Mouse (Mus musculus) midbrain, postnatal 0 days (tissue): ENCODE results near the gene Slc30a2. TPM values are rescaled to one million over a fixed set of nuclear protein-coding genes. Genes with fewer than 3 reads are reported as not detected.

Experiments used
- ATAC-seq: fragments of 200-750 bp; cut with Nextera tagmentation; 2 replicates; pipeline ENCODE4 v1.8.0; 2017; ENCODE audit warnings: moderate number of reproducible peaks, mild to moderate bottlenecking, moderate TSS enrichment, moderate library complexity; ENCODE audit not compliant: low FRiP score
- DNase-seq: peaks from one replicate; pipeline ENCODE4 v3.0.0-alpha.2; 2015; ENCODE audit warnings: low spot score
- H3K27ac ChIP-seq: fragments of 300-500 bp; sonication (generic); 2 replicates; pipeline ENCODE4 v1.5.1; 2014; ENCODE audit warnings: low read depth, mild to moderate bottlenecking, low read length, mixed read lengths
- H3K27me3 ChIP-seq: fragments of 300-500 bp; sonication (generic); 2 replicates; pipeline ENCODE4 v1.6.1; 2014; ENCODE audit warnings: low read length, control low read depth, mixed read lengths; ENCODE audit not compliant: insufficient read depth
- H3K36me3 ChIP-seq: fragments of 300-500 bp; sonication (generic); 2 replicates; pipeline ENCODE4 v1.6.1; 2014; ENCODE audit warnings: low read length, control low read depth, mixed read lengths; ENCODE audit not compliant: insufficient read depth
- H3K4me1 ChIP-seq: fragments of 300-500 bp; sonication (generic); 2 replicates; pipeline ENCODE4 v1.6.1; 2014; ENCODE audit warnings: mild to moderate bottlenecking, control low read depth, antibody characterized with exemption, low read length, mixed read lengths; ENCODE audit not compliant: insufficient read depth
- H3K4me2 ChIP-seq: fragments of 300-500 bp; sonication (generic); 2 replicates; pipeline ENCODE4 v1.6.1; 2014; ENCODE audit warnings: low read depth, mild to moderate bottlenecking, low read length, mixed read lengths; ENCODE audit not compliant: poor library complexity, severe bottlenecking
- H3K4me3 ChIP-seq: fragments of 300-500 bp; sonication (generic); 2 replicates; pipeline ENCODE4 v1.5.1; 2014; ENCODE audit warnings: low read depth, mild to moderate bottlenecking, low read length, moderate library complexity
- H3K9ac ChIP-seq: fragments of 300-500 bp; sonication (generic); replicated peaks from 2 replicates; pipeline ENCODE4 v1.6.1; 2014; ENCODE audit warnings: mild to moderate bottlenecking, low read length, moderate library complexity, mixed read lengths; ENCODE audit not compliant: poor library complexity, severe bottlenecking
- H3K9me3 ChIP-seq: fragments of 300-500 bp; sonication (generic); 2 replicates; pipeline ENCODE4 v1.6.1; 2016; ENCODE audit warnings: low read length, control low read depth
- CTCF ChIP-seq: IDR thresholded peaks from 2 replicates; pipeline ENCODE4 v1.5.1; 2016; ENCODE audit warnings: antibody characterized with exemption, mild to moderate bottlenecking
- WGBS: fragments of 180-500 bp; shearing (Covaris S2); extraction: QIAGEN DNeasy Blood & Tissue Kit; methylation state at CpG from one replicate; pipeline ENCODE4 v1.1.7; 2014; 5-methylcytosine and 5-hydroxymethylcytosine counted together
- polyA plus RNA-seq: library from polyadenylated mRNA; unstranded; fragments of >200 nt; fragmentation: Nextera tagmentation; extraction: Ambion mirVana; gene quantifications from 2 replicates; pipeline ENCODE4 v1.2.1, GENCODE M21; 2015
- total RNA-seq: library from RNA; depleted of rRNA; stranded (reverse); fragments of >200 nt; gene quantifications from 2 replicates; pipeline ENCODE4 v1.2.3, GENCODE M21; 2014

The Slc30a2 gene
- total and polyA plus RNA-seq, 2 experiments from 2014 or later: 0.17 TPM; not detected in 1

DNA sequence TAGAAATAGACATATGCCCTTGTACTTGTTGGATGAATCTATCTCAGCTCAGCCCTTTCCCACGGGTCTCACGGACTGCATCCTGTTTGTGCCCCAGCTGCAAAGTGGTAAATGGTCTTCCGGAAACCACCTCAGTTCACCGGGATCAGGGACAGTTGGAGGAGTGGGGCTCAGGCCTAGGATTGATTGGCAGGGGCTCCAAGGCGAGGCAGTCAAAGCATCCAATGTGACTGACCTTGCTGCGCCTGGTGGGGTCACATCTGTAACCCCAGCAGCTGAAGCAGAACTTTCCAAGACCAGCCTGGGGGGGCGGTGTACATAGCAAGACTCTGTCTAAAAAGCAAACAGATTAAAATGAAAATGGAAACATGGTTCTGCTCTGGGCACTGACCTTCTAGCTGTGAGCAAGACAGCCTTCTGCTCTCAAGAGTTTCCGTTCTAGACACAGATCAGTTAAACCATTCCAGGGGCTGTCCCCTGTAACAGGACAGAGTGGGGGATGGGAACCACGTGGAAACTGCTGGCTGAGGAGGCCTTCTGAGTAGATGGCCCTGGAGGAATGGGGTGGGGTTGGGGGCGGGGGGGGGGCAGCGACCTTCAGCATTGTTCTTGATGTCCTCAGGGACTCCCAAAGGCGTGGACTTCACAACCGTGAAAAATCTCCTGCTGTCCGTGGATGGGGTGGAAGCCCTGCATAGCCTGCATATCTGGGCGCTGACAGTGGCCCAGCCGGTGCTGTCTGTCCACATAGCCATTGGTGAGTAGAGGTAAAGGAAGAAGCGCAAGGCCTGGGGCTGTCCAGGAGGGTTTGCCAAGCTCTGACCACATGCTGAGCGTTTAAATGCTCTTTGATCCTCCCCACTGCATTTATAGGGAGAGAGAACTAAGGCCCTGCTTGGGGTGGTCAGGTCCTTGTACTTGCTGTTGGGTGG lies 8.6 kb downstream of the Slc30a2 start:
- H3K4me3 ChIP-seq: no peak overlapping the region
- no peak overlapping the region for H3K4me2 ChIP-seq
- H3K27ac ChIP-seq: no peak overlapping the region
- no peak for ATAC-seq
- H3K36me3 ChIP-seq: no peaks in the 10 kb centered on the region
- TF ChIP-seq CTCF: no peak
- no peaks in the 10 kb centered on the region for H3K27me3 ChIP-seq
- H3K9ac ChIP-seq: no peak overlapping the region
- H3K9me3 ChIP-seq: no peaks in the 10 kb centered on the region
- DNase-seq: no peak
- whole genome bisulfite sequencing: 47% methylated on average over 18 of the region's 18 CpGs
- no peaks in the 10 kb centered on the region for H3K4me1 ChIP-seq

DNA sequence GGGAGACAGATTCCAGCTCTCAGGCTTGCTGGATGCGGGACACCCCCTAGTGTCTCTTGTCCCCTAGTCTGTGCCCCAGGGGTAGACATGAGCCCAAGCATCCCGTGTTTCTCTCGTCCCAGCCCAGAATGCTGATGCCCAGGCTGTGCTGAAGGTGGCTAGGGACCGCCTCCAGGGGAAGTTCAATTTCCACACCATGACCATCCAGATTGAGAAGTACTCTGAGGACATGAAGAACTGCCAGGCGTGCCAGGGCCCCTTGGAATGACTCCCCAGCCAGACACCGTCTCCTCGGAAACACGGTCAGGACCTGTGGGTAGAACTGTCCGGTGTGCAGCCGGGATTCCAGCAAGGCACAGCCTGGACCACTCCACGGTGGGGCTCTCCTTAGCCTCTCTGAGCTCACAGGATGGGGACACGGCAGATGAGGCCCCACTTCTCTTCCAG lies 9.3 kb downstream of the Slc30a2 start:
- no peak for ATAC-seq
- H3K4me3 ChIP-seq: no peak overlapping the region
- H3K4me2 ChIP-seq: no peak overlapping the region
- no peaks in the 10 kb centered on the region for H3K27me3 ChIP-seq
- no peak overlapping the region for H3K9ac ChIP-seq
- H3K9me3 ChIP-seq: no peaks in the 10 kb centered on the region
- WGBS: 60% methylated on average over 12 of the region's 12 CpGs
- no peaks in the 10 kb centered on the region for H3K4me1 ChIP-seq
- no peak for TF ChIP-seq CTCF
- DNase-seq: no peak
- no peaks in the 10 kb centered on the region for H3K36me3 ChIP-seq
- no peak overlapping the region for H3K27ac ChIP-seq

- H3K4me1 ChIP-seq: no peaks in the 10 kb centered on the region
- no peaks in the 10 kb centered on the region for H3K36me3 ChIP-seq
- H3K9ac ChIP-seq: no peak overlapping the region
- no peak overlapping the region for H3K4me3 ChIP-seq
- TF ChIP-seq CTCF: no peak
- no peak overlapping the region for H3K4me2 ChIP-seq
- DNase-seq (no peak), ATAC-seq (no peak)
- no peaks in the 10 kb centered on the region for H3K9me3 ChIP-seq
- H3K27ac ChIP-seq: no peak overlapping the region
- 86% methylated on average over 7 of the region's 7 CpGs for WGBS
- no peaks in the 10 kb centered on the region for H3K27me3 ChIP-seq
These were observed 9.9 kb downstream of the Slc30a2 start for GRCm38 (mm10) chr4:134352929-134353328.

GRCm38 (mm10) chr4:134353527-134354409 lies 10.8 kb downstream of the Slc30a2 start:
- Histone ChIP-seq H3K36me3 (no peaks in the 10 kb centered on the region), H3K9me3 (no peaks in the 10 kb centered on the region), H3K27me3 (no peaks in the 10 kb centered on the region), H3K4me1 (no peaks in the 10 kb centered on the region), H3K9ac (no peak overlapping the region), H3K27ac (no peak overlapping the region), H3K4me3 (no peak overlapping the region), H3K4me2 (no peak overlapping the region)
- WGBS: 62% methylated on average over 5 of the region's 5 CpGs
- DNase-seq: no peak
- no peak for TF ChIP-seq CTCF
- ATAC-seq: no peak

GRCm38 (mm10) chr4:134355841-134356452 lies 13.0 kb downstream of the Slc30a2 start:
- Histone ChIP-seq H3K9me3 (no peaks in the 10 kb centered on the region), H3K36me3 (no peaks in the 10 kb centered on the region), H3K4me1 (no peaks in the 10 kb centered on the region), H3K4me3 (no peak overlapping the region), H3K4me2 (no peak overlapping the region), H3K27ac (no peak overlapping the region), H3K27me3 (no peaks in the 10 kb centered on the region), H3K9ac (no peak overlapping the region)
- no peak for ATAC-seq
- TF ChIP-seq CTCF: no peak
- no peak for DNase-seq
- 57% methylated on average over 16 of the region's 16 CpGs for WGBS
